Mouse (Mus musculus) hindbrain, embryonic 13.5 days (tissue): ENCODE measurements around the gene Cyb5r1. TPM values are rescaled to one million over a fixed set of nuclear protein-coding genes. Genes with fewer than 3 reads are reported as not detected.
"Not testable (repeated sequence)": the region's sequence is repeated elsewhere in the genome, so short reads cannot be mapped to it uniquely, and the experiment has no call there.

Experiments used
- ATAC-seq: fragments of 200-750 bp; cut with Nextera tagmentation; 2 replicates; pipeline ENCODE4 v1.8.0; 2017; ENCODE audit warnings: moderate TSS enrichment; ENCODE audit not compliant: low FRiP score
- H3K27ac ChIP-seq: fragments of 300-500 bp; sonication (generic); 2 replicates; pipeline ENCODE4 v1.5.1; 2015; ENCODE audit warnings: inconsistent platforms, mild to moderate bottlenecking, moderate library complexity
- H3K27me3 ChIP-seq: fragments of 300-500 bp; sonication (generic); 2 replicates; pipeline ENCODE4 v1.6.1; 2015; ENCODE audit warnings: mild to moderate bottlenecking, inconsistent platforms
- H3K36me3 ChIP-seq: fragments of 300-500 bp; sonication (generic); 2 replicates; pipeline ENCODE4 v1.6.1; 2015; ENCODE audit warnings: mild to moderate bottlenecking, inconsistent platforms
- H3K4me1 ChIP-seq: fragments of 300-500 bp; sonication (generic); replicated peaks from 2 replicates; pipeline ENCODE4 v1.6.1; 2015; ENCODE audit warnings: inconsistent platforms
- H3K4me2 ChIP-seq: fragments of 300-500 bp; sonication (generic); 2 replicates; pipeline ENCODE4 v1.6.1; 2015; ENCODE audit warnings: inconsistent platforms, mild to moderate bottlenecking, moderate library complexity
- H3K4me3 ChIP-seq: fragments of 300-500 bp; sonication (generic); 2 replicates; pipeline ENCODE4 v1.5.1; 2015; ENCODE audit warnings: mild to moderate bottlenecking, inconsistent platforms
- H3K9ac ChIP-seq: fragments of 300-500 bp; sonication (generic); 2 replicates; pipeline ENCODE4 v1.6.1; 2015; ENCODE audit warnings: mild to moderate bottlenecking, inconsistent platforms
- H3K9me3 ChIP-seq: fragments of 300-500 bp; sonication (generic); 2 replicates; pipeline ENCODE4 v1.6.1; 2016; ENCODE audit warnings: inconsistent platforms
- WGBS: fragments of 180-500 bp; shearing (Covaris S2); methylation state at CpG from one replicate; pipeline ENCODE4 v1.1.7; 2015; 5-methylcytosine and 5-hydroxymethylcytosine counted together
- polyA plus RNA-seq: library from polyadenylated mRNA; unstranded; fragments of >200 nt; fragmentation: Nextera tagmentation; extraction: Ambion mirVana; gene quantifications from 2 replicates; pipeline ENCODE4 v1.2.1, GENCODE M21; 2015

Gene Cyb5r1
- polyA plus RNA-seq, 1 experiment from 2014 or later = 19.9 TPM

DNA sequence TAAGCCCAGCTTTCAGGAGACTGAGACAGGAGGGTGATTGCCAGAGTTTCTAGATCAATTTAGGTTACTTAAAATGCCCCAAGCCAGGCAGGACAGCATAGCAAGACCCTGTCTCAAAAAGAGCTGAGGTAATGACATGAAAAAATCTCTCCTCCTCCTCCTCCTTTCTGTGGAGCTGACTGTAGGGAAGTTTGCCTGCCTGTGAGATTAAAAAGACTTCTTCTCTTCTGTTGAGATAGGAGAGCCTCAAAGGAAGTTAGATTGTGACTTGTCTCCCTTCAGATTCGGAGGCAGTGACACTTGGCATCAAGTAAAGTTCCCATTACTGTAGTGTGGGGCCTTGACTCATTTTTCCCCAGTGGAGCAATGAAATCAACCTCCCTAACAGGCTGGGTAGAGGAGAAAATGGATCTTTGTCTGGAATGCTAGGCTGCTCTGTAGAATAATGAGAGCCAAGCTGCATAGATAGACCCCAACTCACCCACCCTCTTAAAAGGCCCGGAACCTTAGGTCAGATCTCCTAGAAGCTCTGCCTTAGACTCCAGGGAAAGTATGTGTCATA is 13.1 kb downstream of the Cyb5r1 start:
- 89% methylated on average over 2 of the region's 2 CpGs for WGBS
- no peak for ATAC-seq
- H3K36me3 ChIP-seq = peaks cover 8% of the 10 kb centered on the region
- no peak overlapping the region for H3K4me3 ChIP-seq
- H3K9me3 ChIP-seq = no peaks in the 10 kb centered on the region
- no peak overlapping the region; the same call in 1 of the 2 replicates for H3K27ac ChIP-seq
- no peak overlapping the region for H3K9ac ChIP-seq
- H3K4me2 ChIP-seq = no peak overlapping the region
- H3K4me1 ChIP-seq = peaks cover 55% of the 10 kb centered on the region
- H3K27me3 ChIP-seq = no peaks in the 10 kb centered on the region

DNA sequence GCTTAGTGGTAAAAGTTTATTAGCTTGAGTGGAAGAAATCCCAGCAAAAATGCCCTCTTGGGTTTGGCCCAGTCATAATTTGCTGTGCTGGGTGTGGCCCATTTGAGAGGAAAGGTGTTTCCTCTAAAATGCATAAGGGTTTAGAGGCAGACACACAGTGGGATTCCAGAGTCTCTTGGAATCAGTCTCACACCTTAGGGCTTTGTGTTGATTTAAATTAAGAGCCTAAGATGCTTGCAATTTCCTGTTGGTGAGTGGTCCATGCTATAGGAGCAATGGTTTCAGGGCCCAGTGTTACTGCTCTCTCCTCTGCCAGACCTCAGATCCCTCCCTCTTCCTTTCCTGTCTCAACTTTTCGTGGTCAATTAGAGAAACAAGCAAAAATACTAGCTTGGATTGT is 13.8 kb downstream of the Cyb5r1 start:
- Histone ChIP-seq H3K4me1 (peaks cover 53% of the 10 kb centered on the region), H3K4me2 (no peak overlapping the region), H3K27ac (no peak overlapping the region), H3K27me3 (no peaks in the 10 kb centered on the region), H3K4me3 (no peak overlapping the region), H3K9me3 (no peaks in the 10 kb centered on the region), H3K9ac (no peak overlapping the region), H3K36me3 (peaks cover 15% of the 10 kb centered on the region)
- ATAC-seq = no peak
- WGBS = 74% methylated on average over 1 of the region's 1 CpGs

DNA sequence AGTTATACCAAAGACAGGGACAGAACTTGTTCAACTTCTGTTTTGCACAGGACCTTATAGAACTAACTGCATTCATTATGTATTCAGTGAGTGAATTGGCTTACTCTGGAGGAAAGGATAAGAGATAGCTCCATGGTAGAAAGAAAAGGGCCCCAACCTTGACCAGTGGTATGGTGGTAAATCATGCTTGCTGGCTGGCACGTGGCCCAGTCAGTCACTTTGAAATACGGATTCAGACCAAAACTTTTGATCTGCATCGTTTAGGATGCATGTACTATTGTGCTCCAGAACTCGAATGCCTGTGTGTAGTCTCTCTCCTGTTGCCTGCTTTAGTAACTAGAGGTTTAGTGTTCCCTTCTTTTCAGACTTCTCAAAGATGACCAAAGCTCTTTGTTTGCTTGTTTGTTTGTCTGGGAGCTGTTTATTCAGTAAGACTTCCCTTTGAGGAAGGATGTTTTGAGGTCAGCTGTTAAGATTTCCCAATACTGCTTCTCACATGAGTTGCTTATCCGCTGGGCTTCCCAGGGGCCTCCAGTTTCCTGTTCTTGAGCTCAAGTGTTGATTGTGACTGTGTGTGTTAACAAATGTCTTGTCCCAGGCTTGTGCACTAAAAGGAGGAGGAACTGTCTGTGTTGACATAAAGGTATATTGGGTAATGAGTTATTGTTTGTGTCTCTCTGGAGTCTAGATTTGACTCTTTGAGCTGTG is 14.5 kb downstream of the Cyb5r1 start:
- Histone ChIP-seq H3K27me3 (no peaks in the 10 kb centered on the region), H3K4me3 (no peak overlapping the region), H3K27ac (no peak overlapping the region), H3K4me1 (peaks cover 47% of the 10 kb centered on the region), H3K9ac (no peak overlapping the region), H3K9me3 (no peaks in the 10 kb centered on the region), H3K36me3 (peaks cover 22% of the 10 kb centered on the region), H3K4me2 (peak overlapping the region; percentile 16; the same call in 1 of the 2 replicates)
- WGBS = 62% methylated on average over 5 of the region's 5 CpGs
- ATAC-seq = no peak

- H3K36me3 ChIP-seq = peaks cover 62% of the 10 kb centered on the region
- peaks cover 16% of the 10 kb centered on the region for H3K4me1 ChIP-seq
- no peak overlapping the region for H3K9ac ChIP-seq
- H3K27ac ChIP-seq = no peak overlapping the region
- no peak overlapping the region for H3K4me3 ChIP-seq
- no peak for ATAC-seq
- 84% methylated on average over 10 of the region's 10 CpGs for WGBS
- no peaks in the 10 kb centered on the region for H3K27me3 ChIP-seq
- no peaks in the 10 kb centered on the region for H3K9me3 ChIP-seq
- no peak overlapping the region for H3K4me2 ChIP-seq
Measured at GRCm38 (mm10) chr1:134423911-134424310, 18.6 kb downstream of the Cyb5r1 start.

DNA sequence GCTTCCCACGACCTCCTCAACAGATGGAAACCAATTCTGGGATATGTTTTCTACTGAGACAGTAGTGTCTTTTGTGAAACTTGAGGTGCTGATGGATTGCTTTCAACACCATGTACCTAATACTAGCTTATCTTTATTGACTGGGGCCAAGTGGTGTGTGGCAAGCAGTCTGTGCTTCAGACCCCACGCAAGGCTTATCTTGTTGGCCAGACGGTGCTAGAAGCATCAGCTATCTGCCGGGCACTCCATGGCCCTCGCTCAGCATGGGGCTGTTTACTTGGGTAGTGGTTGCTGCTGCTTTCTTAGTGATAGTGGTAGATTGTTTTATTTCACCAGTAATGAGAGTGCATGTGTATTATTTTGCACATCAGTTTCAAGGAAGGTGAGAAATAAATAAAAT is 20.9 kb downstream of the Cyb5r1 start:
- Histone ChIP-seq H3K4me1 (0 out of 2 replicates have a peak, but pooled peaks cover 3% of the 10 kb centered on the region), H3K9me3 (no peaks in the 10 kb centered on the region), H3K4me3 (no peak overlapping the region), H3K4me2 (no peak overlapping the region), H3K27ac (no peak overlapping the region), H3K9ac (no peak overlapping the region), H3K27me3 (no peaks in the 10 kb centered on the region), H3K36me3 (peaks cover 83% of the 10 kb centered on the region)
- 87% methylated on average over 5 of the region's 5 CpGs for WGBS
- no peak for ATAC-seq

GRCm38 (mm10) chr1:134433002-134433401 is 27.6 kb downstream of the Cyb5r1 start:
- H3K4me3 ChIP-seq = no peak overlapping the region
- no peak overlapping the region for H3K9ac ChIP-seq
- no peaks in the 10 kb centered on the region for H3K27me3 ChIP-seq
- no peaks in the 10 kb centered on the region for H3K4me1 ChIP-seq
- peaks cover 55% of the 10 kb centered on the region for H3K36me3 ChIP-seq
- no peak overlapping the region for H3K4me2 ChIP-seq
- no peaks in the 10 kb centered on the region for H3K9me3 ChIP-seq
- ATAC-seq = no peak
- no peak overlapping the region for H3K27ac ChIP-seq
- 88% methylated on average over 10 of the region's 10 CpGs for WGBS

DNA sequence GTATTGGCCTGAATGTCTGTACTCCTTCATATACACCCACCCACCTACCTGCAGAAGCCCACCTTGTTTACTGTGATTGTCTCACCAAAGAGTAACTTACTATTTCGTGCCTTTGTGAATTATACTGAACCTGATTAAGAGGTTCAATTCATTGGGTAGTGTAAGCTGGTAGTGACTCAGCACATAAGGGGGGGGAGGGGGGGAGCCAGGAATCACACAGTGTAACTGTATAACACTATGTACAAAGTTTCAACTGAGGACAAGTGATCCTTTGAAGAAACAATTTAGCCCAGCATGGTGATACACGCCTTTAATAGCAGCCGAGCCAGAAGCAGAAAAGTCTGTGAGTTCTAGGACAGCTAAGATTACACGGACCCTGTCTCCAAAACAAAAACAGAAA is 28.1 kb downstream of the Cyb5r1 start:
- no peak overlapping the region for H3K4me3 ChIP-seq
- H3K4me2 ChIP-seq = no peak overlapping the region
- no peak overlapping the region for H3K27ac ChIP-seq
- H3K27me3 ChIP-seq = no peaks in the 10 kb centered on the region
- no peak overlapping the region for H3K9ac ChIP-seq
- peaks cover 50% of the 10 kb centered on the region for H3K36me3 ChIP-seq
- WGBS = 93% methylated on average over 4 of the region's 4 CpGs
- ATAC-seq = no peak
- no peaks in the 10 kb centered on the region for H3K4me1 ChIP-seq
- no peaks in the 10 kb centered on the region for H3K9me3 ChIP-seq

DNA sequence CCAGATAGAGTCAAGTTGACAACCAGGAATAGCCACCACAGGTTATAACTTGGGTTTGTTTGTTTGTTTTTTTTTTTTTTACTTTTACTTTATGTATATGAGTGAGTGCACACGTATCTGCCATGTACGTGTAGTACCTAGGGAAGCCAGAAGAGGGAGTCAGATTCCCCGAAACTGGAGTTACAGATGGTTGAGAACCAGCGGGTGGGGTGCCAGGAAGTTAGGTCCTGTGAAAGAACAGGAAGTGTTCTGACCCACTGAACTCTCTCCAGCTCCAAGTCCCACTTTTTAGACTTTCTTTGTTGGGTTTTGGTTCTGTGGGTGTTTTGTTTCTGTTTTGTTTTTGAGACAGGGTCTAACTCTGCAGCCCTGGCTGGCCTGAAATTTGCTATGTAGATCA is 30.1 kb downstream of the Cyb5r1 start:
- H3K4me2 ChIP-seq = no peak overlapping the region
- no peaks in the 10 kb centered on the region for H3K27me3 ChIP-seq
- no peaks in the 10 kb centered on the region for H3K4me1 ChIP-seq
- WGBS = 26% methylated on average over 4 of the region's 4 CpGs
- H3K9me3 ChIP-seq = no peaks in the 10 kb centered on the region
- peaks cover 33% of the 10 kb centered on the region for H3K36me3 ChIP-seq
- H3K4me3 ChIP-seq = no peak overlapping the region
- no peak for ATAC-seq
- no peak overlapping the region for H3K27ac ChIP-seq
- no peak overlapping the region for H3K9ac ChIP-seq

- no peak overlapping the region for H3K27ac ChIP-seq
- no peaks in the 10 kb centered on the region for H3K27me3 ChIP-seq
- no peak for ATAC-seq
- H3K4me3 ChIP-seq = no peak overlapping the region
- no peaks in the 10 kb centered on the region for H3K4me1 ChIP-seq
- 91% methylated on average over 6 of the region's 6 CpGs for WGBS
- no peaks in the 10 kb centered on the region for H3K36me3 ChIP-seq
- no peak overlapping the region for H3K4me2 ChIP-seq
- no peak overlapping the region for H3K9ac ChIP-seq
- no peaks in the 10 kb centered on the region for H3K9me3 ChIP-seq
Measured at GRCm38 (mm10) chr1:134440437-134440836, 35.1 kb downstream of the Cyb5r1 start.

DNA sequence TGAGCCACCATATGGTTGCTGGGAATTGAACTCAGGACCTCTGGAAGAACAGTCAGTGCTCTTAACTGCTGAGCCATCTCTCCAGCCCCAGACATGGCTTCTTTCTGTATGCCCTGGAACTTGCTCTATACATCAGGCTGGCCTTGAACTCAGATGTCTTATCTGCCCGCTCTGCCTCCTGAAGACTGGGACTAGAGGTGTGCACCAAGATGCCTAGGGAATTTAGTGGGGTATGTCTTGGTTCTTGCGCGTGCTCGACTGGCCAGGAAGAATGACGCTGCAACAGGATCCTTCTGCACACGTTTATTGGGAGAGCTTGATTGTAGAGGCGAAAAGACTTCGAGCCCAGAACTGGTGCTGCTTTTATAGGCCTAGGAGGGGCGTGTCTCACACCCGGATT is 36.4 kb downstream of the Cyb5r1 start:
- not testable (repeated sequence) for H3K27ac ChIP-seq, H3K36me3 ChIP-seq
- WGBS = 93% methylated on average over 7 of the region's 10 CpGs

GRCm38 (mm10) chr1:134442394-134442793 is 37.0 kb downstream of the Cyb5r1 start:
- no peak for ATAC-seq
- no peak overlapping the region for H3K9ac ChIP-seq
- no peak overlapping the region for H3K4me3 ChIP-seq
- no peak overlapping the region for H3K4me2 ChIP-seq
- no peaks in the 10 kb centered on the region for H3K4me1 ChIP-seq
- no peak overlapping the region for H3K27ac ChIP-seq
- no peaks in the 10 kb centered on the region for H3K36me3 ChIP-seq
- no peaks in the 10 kb centered on the region for H3K9me3 ChIP-seq
- 95% methylated on average over 3 of the region's 3 CpGs for WGBS
- H3K27me3 ChIP-seq = no peaks in the 10 kb centered on the region

More for the DNA sequence above, 36.4 kb downstream of the Cyb5r1 start:
- not testable (repeated sequence) for ATAC-seq, H3K4me3 ChIP-seq, H3K9me3 ChIP-seq, H3K9ac ChIP-seq, H3K4me1 ChIP-seq, H3K27me3 ChIP-seq, H3K4me2 ChIP-seq

- H3K4me3 ChIP-seq, H3K36me3 ChIP-seq, H3K4me1 ChIP-seq, H3K27ac ChIP-seq, ATAC-seq, H3K4me2 ChIP-seq, H3K9me3 ChIP-seq, H3K9ac ChIP-seq, H3K27me3 ChIP-seq: not testable (repeated sequence)
- WGBS = 90% methylated on average over 1 of the region's 1 CpGs
Measured at GRCm38 (mm10) chr1:134443288-134443687, 37.9 kb downstream of the Cyb5r1 start.

DNA sequence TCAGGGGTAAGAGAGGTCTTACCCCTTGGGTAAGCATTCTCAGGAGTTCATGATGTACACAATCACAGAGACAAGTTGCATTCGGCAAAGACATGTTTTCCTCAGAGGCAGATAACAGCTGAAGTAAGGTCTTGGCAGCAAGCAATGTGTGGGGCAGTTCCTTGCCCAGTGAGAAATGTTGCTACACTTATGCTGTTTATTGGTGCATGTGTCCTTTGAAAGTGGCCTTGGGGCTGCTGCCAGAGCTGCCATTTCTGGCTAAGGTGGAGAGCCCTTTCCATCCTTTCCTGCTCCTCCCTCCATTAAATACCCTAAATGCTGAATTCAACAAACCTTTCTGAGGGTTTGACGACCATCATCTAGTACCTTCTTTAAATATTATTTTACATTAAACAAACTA is 40.1 kb downstream of the Cyb5r1 start:
- 95% methylated on average over 2 of the region's 2 CpGs for WGBS
- H3K27me3 ChIP-seq = no peaks in the 10 kb centered on the region
- no peak for ATAC-seq

More for the DNA sequence above, 40.1 kb downstream of the Cyb5r1 start:
- no peak overlapping the region for H3K4me3 ChIP-seq
- H3K27ac ChIP-seq = no peak overlapping the region
- H3K36me3 ChIP-seq = no peaks in the 10 kb centered on the region
- H3K9ac ChIP-seq = no peak overlapping the region
- no peaks in the 10 kb centered on the region for H3K9me3 ChIP-seq
- no peak overlapping the region for H3K4me2 ChIP-seq
- H3K4me1 ChIP-seq = no peaks in the 10 kb centered on the region
